Mouse (Mus musculus) kidney, adult 2 months (tissue): ENCODE data around the gene Sucnr1.

Source experiments
- CTCF ChIP-seq: fragments of 200-500 bp; conservative IDR thresholded peaks from 2 replicates; pipeline ENCODE4 v1.5.1; 2011; ENCODE audit warnings: low read depth, mild to moderate bottlenecking, control low read depth, low read length, moderate library complexity, mixed read lengths; ENCODE audit not compliant: insufficient read depth, insufficient read length
- POLR2A ChIP-seq: fragments of 200-500 bp; IDR thresholded peaks from one replicate; pipeline ENCODE4 v1.6.1; 2011; ENCODE audit warnings: low read depth, low read length, control low read depth

GRCm38 (mm10) chr3:60085729-60086128 is 4.1 kb downstream of the Sucnr1 start:
- TF ChIP-seq CTCF = no peak
- no peak for TF ChIP-seq POLR2A
